Mouse (Mus musculus): ENCODE measurements around the gene Olfr777.

DNA sequence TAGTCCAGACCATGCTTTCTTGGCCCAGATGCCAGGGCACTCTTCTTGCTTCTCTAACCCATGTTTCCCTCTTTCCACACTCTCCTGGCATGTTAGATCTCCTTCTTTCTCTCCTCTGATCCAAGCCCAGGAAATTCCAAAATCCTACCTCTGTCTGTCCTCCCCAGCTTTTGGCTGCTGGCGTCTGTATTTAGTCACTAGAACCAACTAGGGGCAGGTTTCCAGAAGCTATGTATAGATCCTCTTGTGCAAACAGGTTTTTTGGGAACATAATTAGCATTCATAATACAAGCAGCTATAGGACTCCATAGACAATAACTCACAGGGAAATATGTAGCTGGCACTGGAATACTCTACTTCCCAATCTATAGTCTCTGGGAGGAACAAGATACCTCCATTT lies 40.5 kb downstream of the Olfr777 start:
- TF ChIP-seq CTCF (IDR thresholded peaks at IDR 0.05; ENCODE audit: borderline replicate concordance, insufficient read depth, low read length) (no peak), POLR2A (IDR thresholded peaks at IDR 0.05; ENCODE audit: low read depth, low read length) (no peak)
